Mouse (Mus musculus) liver, adult 2 months (tissue): ENCODE measurements at regions not wholly inside any gene's neighbourhood (a gene's known extent, or its start where the extent isn't known, plus 50 kb on each side); places are given as distances from the start of the nearest gene placed in this dataset.

Experiments used
- CTCF ChIP-seq: fragments of 200-500 bp; IDR thresholded peaks from 2 replicates; pipeline ENCODE4 v1.5.1; 2011; ENCODE audit warnings: low read depth, low read length, control low read depth
- POLR2A ChIP-seq: fragments of 200-500 bp; IDR thresholded peaks from 2 replicates; pipeline ENCODE4 v1.6.1; 2011; ENCODE audit warnings: low read length, control low read depth; ENCODE audit not compliant: insufficient read depth; ENCODE audit errors: extremely low read depth

DNA sequence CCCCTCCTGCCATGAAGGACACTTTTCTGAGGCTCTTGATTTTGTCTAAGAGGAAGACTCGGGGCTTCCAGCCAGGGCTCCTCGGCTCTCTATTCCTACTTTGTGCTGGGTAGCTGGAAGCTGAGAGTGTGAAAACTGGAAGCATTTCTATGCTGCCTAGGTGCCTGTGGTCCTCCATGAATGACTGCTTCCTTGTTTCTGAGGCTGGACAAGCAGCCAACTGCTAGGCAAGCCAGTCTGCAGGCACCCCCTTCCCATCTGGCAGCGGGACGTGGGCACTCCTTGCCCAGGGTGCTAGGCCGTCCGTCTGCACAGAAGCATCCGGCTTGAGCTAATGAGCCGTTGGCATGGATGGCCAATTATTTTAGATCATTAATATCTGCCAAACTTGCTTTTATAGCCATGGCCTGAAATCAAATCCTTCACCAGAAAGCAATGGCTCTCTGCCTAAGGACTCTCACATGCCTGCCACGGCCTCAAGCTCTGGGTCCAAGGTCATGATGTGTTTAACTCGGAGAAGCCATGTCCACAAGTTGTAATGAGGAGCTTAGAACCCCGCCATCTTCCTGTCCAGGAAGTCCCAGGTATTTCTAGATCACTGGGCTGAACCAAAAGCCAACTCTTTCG lies 534.5 kb upstream of the Adam5 start:
- TF ChIP-seq POLR2A = no peak
- no peak for TF ChIP-seq CTCF
